Mouse (Mus musculus): Measurements from ENCODE around the gene Plcl2.

GRCm38 (mm10) chr17:50510279-50510678 is 1.1 kb downstream of the Plcl2 start:
- no peak for TF ChIP-seq ZNF384 (IDR thresholded peaks at IDR 0.05; ENCODE audit: low read depth, low read length)
- TF ChIP-seq MAFK (IDR thresholded peaks at IDR 0.05; ENCODE audit: insufficient read depth, low read depth, low read length), result no peak

All from ES-E14 (cell line).